Mouse (Mus musculus) liver, embryonic 14.5 days (tissue): ENCODE data around the gene Pald1. TPM values are rescaled to one million over a fixed set of nuclear protein-coding genes. Genes with fewer than 3 reads are reported as not detected.

Experiments
- ATAC-seq: fragments of 200-750 bp; cut with Nextera tagmentation; 2 replicates; pipeline ENCODE4 v1.8.0; 2017; ENCODE audit warnings: moderate number of reproducible peaks, mild to moderate bottlenecking, moderate library complexity; ENCODE audit not compliant: insufficient read depth
- DNase-seq, 3 experiments: peaks; one replicate each; pipeline ENCODE4 v3.0.0-alpha.2; 2012 to 2013; ENCODE audit warnings: low read depth in 3 of 3, low spot score in 3 of 3
- H3K27ac ChIP-seq: fragments of 300-500 bp; sonication (generic); 2 replicates; pipeline ENCODE4 v1.5.1; 2014; ENCODE audit warnings: moderate library complexity, mild to moderate bottlenecking, control low read depth, inconsistent platforms
- H3K27me3 ChIP-seq: fragments of 300-500 bp; sonication (generic); 2 replicates; pipeline ENCODE4 v1.6.1; 2014; ENCODE audit warnings: mild to moderate bottlenecking, low read length, moderate library complexity; ENCODE audit not compliant: control insufficient read depth, insufficient read depth
- H3K36me3 ChIP-seq: fragments of 300-500 bp; sonication (generic); replicated peaks from 2 replicates; pipeline ENCODE4 v1.6.1; 2014; ENCODE audit warnings: low read depth; ENCODE audit not compliant: control insufficient read depth, insufficient read depth
- H3K4me1 ChIP-seq, 2 experiments: fragments of 200-500 bp in 1 of 2; fragments of 300-500 bp in 1 of 2; sonication (generic) in 1 of 2; replicated peaks; 2 replicates each; pipeline ENCODE4 v1.6.1; 2012 to 2014; ENCODE audit warnings: antibody characterized with exemption in 1 of 2, inconsistent platforms in 1 of 2, low read length in 1 of 2; ENCODE audit not compliant: control insufficient read depth in 2 of 2, insufficient read depth in 2 of 2
- H3K4me2 ChIP-seq: fragments of 300-500 bp; sonication (generic); 2 replicates; pipeline ENCODE4 v1.6.1; 2014; ENCODE audit warnings: low read depth, mild to moderate bottlenecking, control low read depth, moderate library complexity
- H3K4me3 ChIP-seq, 2 experiments: fragments of 200-500 bp in 1 of 2; fragments of 300-500 bp in 1 of 2; sonication (generic) in 1 of 2; 2 replicates each; pipeline ENCODE4 v1.5.1; 2012 to 2014; ENCODE audit warnings: low read depth in 2 of 2, low read length in 2 of 2, mild to moderate bottlenecking in 2 of 2, control low read depth in 1 of 2, inconsistent platforms in 1 of 2, moderate library complexity in 1 of 2; ENCODE audit not compliant: insufficient read depth in 1 of 2
- H3K9ac ChIP-seq: fragments of 300-500 bp; sonication (generic); replicated peaks from 2 replicates; pipeline ENCODE4 v1.6.1; 2014; ENCODE audit warnings: mild to moderate bottlenecking, control low read depth, moderate library complexity
- H3K9me3 ChIP-seq: fragments of 300-500 bp; sonication (generic); 2 replicates; pipeline ENCODE4 v1.6.1; 2016; ENCODE audit warnings: low read length, mixed read lengths; ENCODE audit not compliant: control insufficient read depth
- CTCF ChIP-seq: IDR thresholded peaks from 2 replicates; pipeline ENCODE4 v1.5.1; 2016; ENCODE audit warnings: antibody characterized with exemption, low read depth, control low read depth
- EP300 ChIP-seq: IDR thresholded peaks from 2 replicates; pipeline ENCODE4 v1.6.1; 2016; ENCODE audit warnings: antibody characterized with exemption, low read depth
- WGBS: fragments of 180-500 bp; shearing (Covaris S2); extraction: QIAGEN DNeasy Blood & Tissue Kit; methylation state at CpG from one replicate; pipeline ENCODE4 v1.1.7; 2014; ENCODE audit not compliant: insufficient replicate concordance; 5-methylcytosine and 5-hydroxymethylcytosine counted together
- polyA plus RNA-seq, 2 experiments: library from polyadenylated mRNA; depleted of rRNA in 1 of 2; stranded (reverse) in 1 of 2; unstranded in 1 of 2; fragments of >200 nt; fragmentation: Nextera tagmentation in 1 of 2; extraction: Ambion mirVana in 1 of 2; gene quantifications; 2 replicates each; pipeline versions ENCODE4 v1.2.1 to v1.2.3; 2012 to 2014

Pald1 gene
- polyA plus RNA-seq, 2 experiments = 4.0 to 4.4 TPM

DNA sequence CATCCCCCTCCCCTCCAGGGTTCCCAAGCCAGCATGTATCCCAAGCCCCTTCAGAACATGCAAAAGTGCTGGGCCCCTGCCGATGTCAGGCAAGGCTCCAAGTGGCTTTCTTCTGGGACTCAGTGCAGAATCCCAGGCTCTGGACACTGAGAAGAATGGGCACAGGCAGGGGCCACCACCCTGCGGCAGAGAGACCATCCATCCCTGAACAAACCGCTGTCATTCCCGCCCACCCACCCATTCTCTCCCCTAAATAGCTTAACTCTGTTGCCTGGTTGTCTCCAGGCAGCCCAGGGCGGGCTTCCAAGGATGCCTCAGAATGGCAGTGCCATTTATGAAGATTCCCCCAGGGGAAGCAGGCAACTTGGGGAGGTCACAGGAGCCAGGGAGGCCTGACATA, 5.7 kb upstream of the Pald1 start:
- H3K4me3 ChIP-seq = no peak overlapping the region
- H3K9ac ChIP-seq = no peak overlapping the region
- DNase-seq = no peak
- no peak overlapping the region for H3K27ac ChIP-seq
- 0 out of 4 replicates have a peak, but pooled peaks cover 0 to under 1% of the 10 kb centered on the region in 2 experiments for H3K4me1 ChIP-seq
- TF ChIP-seq CTCF = no peak
- TF ChIP-seq EP300 = no peak
- no peaks in the 10 kb centered on the region for H3K36me3 ChIP-seq
- ATAC-seq = no peak
- H3K4me2 ChIP-seq = no peak overlapping the region
- peaks cover under 1% of the 10 kb centered on the region; the same call in 1 of the 2 replicates for H3K27me3 ChIP-seq
- H3K9me3 ChIP-seq = no peaks in the 10 kb centered on the region
- WGBS = 60% methylated on average over 5 of the region's 5 CpGs

DNA sequence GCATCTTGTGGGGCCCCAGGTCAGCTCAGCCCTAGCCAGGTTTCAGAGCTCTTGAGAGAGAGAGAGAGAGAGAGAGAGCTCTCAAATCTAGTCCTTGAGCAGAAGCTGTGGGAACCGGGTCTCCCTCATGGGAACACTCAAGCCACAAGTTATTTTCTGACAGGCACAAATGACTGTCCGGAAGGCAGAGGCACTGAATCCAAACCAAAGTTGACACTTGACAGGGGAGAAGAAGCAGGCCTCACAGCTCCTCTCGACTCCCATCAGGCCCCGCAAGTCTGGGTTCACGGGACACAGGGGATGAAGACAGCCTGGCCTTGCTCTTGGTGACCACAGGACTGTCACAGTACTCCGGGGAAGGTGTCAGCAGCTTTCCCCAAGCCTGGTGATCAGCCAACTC, 3.0 kb upstream of the Pald1 start:
- peaks cover 27% of the 10 kb centered on the region for H3K27me3 ChIP-seq
- WGBS = 47% methylated on average over 6 of the region's 6 CpGs
- no peak overlapping the region for H3K4me2 ChIP-seq
- peaks cover 0 to 4% of the 10 kb centered on the region in 2 experiments; a peak in 2 of 4 replicates for H3K4me1 ChIP-seq
- no peak overlapping the region for H3K9ac ChIP-seq
- ATAC-seq (no peak), DNase-seq (no peak)
- H3K27ac ChIP-seq = no peak overlapping the region
- no peak overlapping the region for H3K4me3 ChIP-seq
- TF ChIP-seq EP300 = no peak
- no peak for TF ChIP-seq CTCF
- H3K9me3 ChIP-seq = no peaks in the 10 kb centered on the region
- no peaks in the 10 kb centered on the region for H3K36me3 ChIP-seq

DNA sequence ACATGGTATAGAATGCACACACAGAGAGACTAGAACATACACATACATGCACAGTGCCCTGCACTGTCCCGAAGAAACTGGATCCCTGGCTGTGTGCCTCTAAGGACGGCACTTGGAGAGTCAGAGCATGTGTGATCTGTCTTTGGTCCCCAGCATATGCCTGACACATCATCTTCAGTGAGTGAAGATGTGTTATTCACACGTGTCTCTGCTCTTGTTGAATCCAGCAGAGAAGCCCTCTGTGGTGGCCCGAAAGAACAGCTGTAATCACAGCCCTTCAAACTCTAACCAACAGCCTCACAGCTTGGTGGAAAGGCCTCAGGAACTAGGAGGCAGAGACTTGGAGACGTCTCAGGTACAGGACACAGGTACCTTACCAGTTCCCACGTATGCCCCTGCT, 1.8 kb upstream of the Pald1 start:
- WGBS = 62% methylated on average over 6 of the region's 6 CpGs
- no peak for ATAC-seq
- Histone ChIP-seq H3K36me3 (no peaks in the 10 kb centered on the region), H3K27ac (no peak overlapping the region), H3K9me3 (no peaks in the 10 kb centered on the region), H3K4me3 (no peak overlapping the region), H3K4me1 (peaks cover 0 to 10% of the 10 kb centered on the region in 2 experiments; a peak in 2 of 4 replicates), H3K27me3 (peaks cover 35% of the 10 kb centered on the region), H3K4me2 (no peak overlapping the region), H3K9ac (no peak overlapping the region)
- no peak for DNase-seq
- TF ChIP-seq CTCF (no peak), EP300 (no peak)

DNA sequence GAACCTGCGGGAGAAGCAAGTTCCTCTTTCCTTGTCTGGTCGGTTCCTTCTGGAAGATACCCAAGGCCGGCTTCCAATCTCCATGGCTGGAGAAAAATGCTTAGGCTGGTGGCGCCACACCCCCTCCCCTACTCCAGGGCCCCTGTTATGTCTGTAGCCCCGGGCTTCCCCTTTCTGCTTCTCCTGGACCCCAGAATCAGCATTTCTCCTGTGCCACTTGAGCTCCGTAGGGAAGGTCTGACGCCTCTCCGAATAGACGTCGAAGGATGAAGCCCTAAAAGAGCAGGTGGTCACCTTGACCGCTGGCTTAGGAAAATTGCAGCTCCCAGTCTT, 351 bp upstream of the Pald1 start:
- H3K9ac ChIP-seq = no peak overlapping the region
- WGBS = 12% methylated on average over 11 of the region's 11 CpGs
- DNase-seq (no peak), ATAC-seq (peak; percentile 16; the same call in 1 of the 2 replicates)
- H3K4me2 ChIP-seq = peak overlapping the region; percentile 64
- H3K4me3 ChIP-seq = peak overlapping the region; percentile 37 to 57
- peaks cover 0 to 10% of the 10 kb centered on the region in 2 experiments; a peak in 2 of 4 replicates for H3K4me1 ChIP-seq
- peaks cover 35% of the 10 kb centered on the region for H3K27me3 ChIP-seq
- TF ChIP-seq CTCF (no peak), EP300 (no peak)
- H3K36me3 ChIP-seq = no peaks in the 10 kb centered on the region
- no peaks in the 10 kb centered on the region for H3K9me3 ChIP-seq
- H3K27ac ChIP-seq = no peak overlapping the region

DNA sequence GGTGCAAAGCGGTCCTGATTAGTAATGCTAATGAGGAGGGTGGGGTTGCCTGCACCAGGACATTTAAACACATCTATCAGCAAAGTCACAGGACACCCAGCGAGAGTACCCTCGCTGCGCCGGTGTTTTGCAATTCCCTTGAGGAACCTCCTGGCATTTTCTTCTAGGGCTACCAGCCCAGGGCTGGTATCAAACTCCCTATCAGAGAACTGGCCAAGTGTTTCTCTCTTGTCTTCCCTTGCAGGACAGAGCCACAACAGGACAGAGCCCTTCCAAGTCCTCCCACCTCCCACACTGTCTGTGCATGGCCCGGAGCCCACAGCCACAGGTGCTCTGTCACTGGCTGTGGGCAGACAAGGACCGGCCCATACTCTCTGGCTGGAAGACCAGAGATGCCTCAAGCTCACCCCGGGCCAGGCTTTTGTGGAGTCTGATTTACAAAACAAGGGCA, 1.0 kb downstream of the Pald1 start:
- no peak for DNase-seq
- 2% methylated on average over 8 of the region's 8 CpGs for WGBS
- no peak for TF ChIP-seq EP300
- TF ChIP-seq CTCF = no peak
- peak overlapping the region; percentile 48 to 57 for H3K4me3 ChIP-seq
- ATAC-seq = no peak
- no peaks in the 10 kb centered on the region for H3K9me3 ChIP-seq
- H3K9ac ChIP-seq = no peak overlapping the region
- no peak overlapping the region for H3K27ac ChIP-seq
- H3K4me1 ChIP-seq = peaks cover 0 to 10% of the 10 kb centered on the region in 2 experiments; a peak in 2 of 4 replicates
- H3K27me3 ChIP-seq = peaks cover 35% of the 10 kb centered on the region
- peak overlapping the region; percentile 64 for H3K4me2 ChIP-seq
- H3K36me3 ChIP-seq = no peaks in the 10 kb centered on the region
